Mouse (Mus musculus) cerebellum, postnatal 10 days (tissue): ENCODE measurements around the gene Ddx54.

Experiments used
- DNase-seq, 2 experiments: peaks; one replicate each; pipeline ENCODE4 v3.0.0; 2021; ENCODE audit warnings: mixed read lengths in 2 of 2

Gene Ddx54

GRCm38 (mm10) chr5:120612442-120612821 lies at the start of gene Ddx54, which contains the start of gene Rita1:
Ddx54 (plus strand) TSS chr5:120612739.
Rita1 (minus strand) TSS chr5:120612589.
- peak; percentile 99 for DNase-seq

- DNase-seq: peak in 1 of 2 experiments; percentile 33
Measured at GRCm38 (mm10) chr5:120562956-120563913, 49.3 kb upstream of the Ddx54 start.

- DNase-seq: no peak
Measured at GRCm38 (mm10) chr5:120563914-120564311, 48.6 kb upstream of the Ddx54 start.

- peak in 1 of 2 experiments; percentile 44 for DNase-seq
Measured at GRCm38 (mm10) chr5:120565171-120565905, 47.2 kb upstream of the Ddx54 start.

- DNase-seq: peak; percentile 91 to 94
Measured at GRCm38 (mm10) chr5:120566101-120566500, 46.4 kb upstream of the Ddx54 start.

GRCm38 (mm10) chr5:120566681-120567252 lies 45.8 kb upstream of the Ddx54 start:
- peak; percentile 75 for DNase-seq

- DNase-seq: peak; percentile 80 to 85
Measured at GRCm38 (mm10) chr5:120567253-120567701, 45.3 kb upstream of the Ddx54 start.

- peak; percentile 65 to 68 for DNase-seq
Measured at GRCm38 (mm10) chr5:120567761-120568211, 44.8 kb upstream of the Ddx54 start.

GRCm38 (mm10) chr5:120568336-120568768 lies 44.2 kb upstream of the Ddx54 start:
- DNase-seq: peak; percentile 86 to 89

- no peak for DNase-seq
Measured at GRCm38 (mm10) chr5:120568964-120569363, 43.6 kb upstream of the Ddx54 start.

- no peak for DNase-seq
Measured at GRCm38 (mm10) chr5:120569791-120570190, 42.7 kb upstream of the Ddx54 start.

- DNase-seq: no peak
Measured at GRCm38 (mm10) chr5:120570289-120570897, 42.1 kb upstream of the Ddx54 start.

- peak; percentile 61 to 62 for DNase-seq
Measured at GRCm38 (mm10) chr5:120571056-120571740, 41.3 kb upstream of the Ddx54 start.

- DNase-seq: peak; percentile 68 to 71
Measured at GRCm38 (mm10) chr5:120574469-120575063, 38.0 kb upstream of the Ddx54 start.

- DNase-seq: peak; percentile 56 to 57
Measured at GRCm38 (mm10) chr5:120576781-120577301, 35.7 kb upstream of the Ddx54 start.

- DNase-seq: peak; percentile 63 to 66
Measured at GRCm38 (mm10) chr5:120577935-120578441, 34.6 kb upstream of the Ddx54 start.

- peak; percentile 65 to 72 for DNase-seq
Measured at GRCm38 (mm10) chr5:120578504-120579081, 33.9 kb upstream of the Ddx54 start.

- DNase-seq: peak; percentile 73 to 80
Measured at GRCm38 (mm10) chr5:120579211-120579897, 33.2 kb upstream of the Ddx54 start.

- DNase-seq: peak in 1 of 2 experiments; percentile 50
Measured at GRCm38 (mm10) chr5:120579898-120580626, 32.5 kb upstream of the Ddx54 start.
